Mouse (Mus musculus) erythroblast, embryonic 14.5 days (primary cell): ENCODE measurements around the gene Grik4.

Experiments
- GATA1 ChIP-seq: IDR thresholded peaks from 2 replicates; pipeline ENCODE4 v1.6.1; 2012; ENCODE audit warnings: low read length, inconsistent platforms, mixed read lengths
- TAL1 ChIP-seq: IDR thresholded peaks from 3 replicates; pipeline ENCODE4 v1.6.1; 2012; ENCODE audit warnings: low read length, inconsistent platforms, mixed read lengths

GRCm38 (mm10) chr9:42548981-42549380 is 395.3 kb downstream of the Grik4 start:
- no peak for TF ChIP-seq GATA1
- TF ChIP-seq TAL1, result no peak
